Mouse (Mus musculus) heart, adult 2 months (tissue): ENCODE results near the gene Pgc.

ENCODE experiments used
- CTCF ChIP-seq: fragments of 200-600 bp; IDR thresholded peaks from 2 replicates; pipeline ENCODE4 v1.8.1; 2022; ENCODE audit warnings: antibody characterized with exemption, mild to moderate bottlenecking, moderate library complexity
- POLR2A ChIP-seq: fragments of 200-500 bp; IDR thresholded peaks from 2 replicates; pipeline ENCODE4 v1.6.1; 2011; ENCODE audit warnings: mild to moderate bottlenecking, low read depth, low read length, control low read depth; ENCODE audit not compliant: insufficient read depth

- TF ChIP-seq POLR2A: no peak
- no peak for TF ChIP-seq CTCF
Measured at GRCm38 (mm10) chr17:47773604-47774003, 47.0 kb downstream of the Pgc start.
